Mouse (Mus musculus) limb, embryonic 14.5 days (tissue): ENCODE results near the gene Susd1. TPM values are rescaled to one million over a fixed set of nuclear protein-coding genes. Genes with fewer than 3 reads are reported as not detected.

Experiments used
- ATAC-seq: fragments of 200-750 bp; cut with Nextera tagmentation; 2 replicates; pipeline ENCODE4 v1.8.0; 2017; ENCODE audit warnings: low read depth, moderate number of reproducible peaks, moderate TSS enrichment; ENCODE audit not compliant: low FRiP score
- DNase-seq: peaks from one replicate; pipeline ENCODE4 v3.0.0-alpha.2; 2015; ENCODE audit warnings: low spot score
- H3K27ac ChIP-seq: fragments of 300-500 bp; sonication (generic); replicated peaks from 2 replicates; pipeline ENCODE4 v1.5.1; 2014; ENCODE audit warnings: low read depth, mild to moderate bottlenecking, low read length, moderate library complexity, mixed read lengths
- H3K27me3 ChIP-seq: fragments of 300-500 bp; sonication (generic); 2 replicates; pipeline ENCODE4 v1.6.1; 2014; ENCODE audit warnings: low read length, mixed read lengths; ENCODE audit not compliant: control insufficient read depth, insufficient read depth
- H3K36me3 ChIP-seq: fragments of 300-500 bp; sonication (generic); 2 replicates; pipeline ENCODE4 v1.6.1; 2014; ENCODE audit warnings: mild to moderate bottlenecking, low read length, moderate library complexity, mixed read lengths; ENCODE audit not compliant: control insufficient read depth, insufficient read depth
- H3K4me1 ChIP-seq: fragments of 300-500 bp; sonication (generic); 2 replicates; pipeline ENCODE4 v1.6.1; 2014; ENCODE audit warnings: antibody characterized with exemption, low read length, mixed read lengths; ENCODE audit not compliant: control insufficient read depth, insufficient read depth
- H3K4me2 ChIP-seq: fragments of 300-500 bp; sonication (generic); replicated peaks from 2 replicates; pipeline ENCODE4 v1.6.1; 2014; ENCODE audit warnings: low read depth, mild to moderate bottlenecking, low read length, moderate library complexity; ENCODE audit not compliant: severe bottlenecking
- H3K4me3 ChIP-seq: fragments of 300-500 bp; sonication (generic); replicated peaks from 2 replicates; pipeline ENCODE4 v1.5.1; 2014; ENCODE audit warnings: low read length
- H3K9ac ChIP-seq: fragments of 300-500 bp; sonication (generic); 2 replicates; pipeline ENCODE4 v1.6.1; 2014; ENCODE audit warnings: mild to moderate bottlenecking, low read depth, low read length, moderate library complexity; ENCODE audit not compliant: severe bottlenecking
- H3K9me3 ChIP-seq: fragments of 300-500 bp; sonication (generic); 2 replicates; pipeline ENCODE4 v1.6.1; 2016; ENCODE audit warnings: low read length; ENCODE audit not compliant: control insufficient read depth
- POLR2A ChIP-seq: fragments of 200-500 bp; IDR thresholded peaks from 2 replicates; pipeline ENCODE4 v1.8.0; 2012; ENCODE audit warnings: inconsistent platforms, mild to moderate bottlenecking, moderate library complexity, borderline replicate concordance; ENCODE audit not compliant: insufficient read depth, insufficient read length; ENCODE audit errors: extremely low read depth
- WGBS: fragments of 180-500 bp; shearing (Covaris S2); extraction: QIAGEN DNeasy Blood & Tissue Kit; methylation state at CpG from one replicate; pipeline ENCODE4 v1.1.7; 2014; 5-methylcytosine and 5-hydroxymethylcytosine counted together
- polyA plus RNA-seq, 2 experiments: library from polyadenylated mRNA; depleted of rRNA in 1 of 2; stranded (reverse) in 1 of 2; unstranded in 1 of 2; fragments of >200 nt; fragmentation: Nextera tagmentation in 1 of 2; extraction: Ambion mirVana in 1 of 2; gene quantifications; 2 replicates each; pipeline versions ENCODE4 v1.2.1 to v1.2.3; 2012 to 2014

Susd1 gene
- polyA plus RNA-seq, 2 experiments: 2.3 to 5.6 TPM

GRCm38 (mm10) chr4:59333424-59333895 lies 105.0 kb downstream of the Susd1 start:
- no peak for ATAC-seq
- Histone ChIP-seq H3K9ac (no peak overlapping the region), H3K27ac (no peak overlapping the region), H3K9me3 (no peaks in the 10 kb centered on the region), H3K4me3 (no peak overlapping the region), H3K27me3 (no peaks in the 10 kb centered on the region), H3K4me1 (peaks cover 27% of the 10 kb centered on the region), H3K4me2 (no peak overlapping the region), H3K36me3 (no peaks in the 10 kb centered on the region)
- no peak for TF ChIP-seq POLR2A
- no peak for DNase-seq
- 92% methylated on average over 14 of the region's 14 CpGs for WGBS

DNA sequence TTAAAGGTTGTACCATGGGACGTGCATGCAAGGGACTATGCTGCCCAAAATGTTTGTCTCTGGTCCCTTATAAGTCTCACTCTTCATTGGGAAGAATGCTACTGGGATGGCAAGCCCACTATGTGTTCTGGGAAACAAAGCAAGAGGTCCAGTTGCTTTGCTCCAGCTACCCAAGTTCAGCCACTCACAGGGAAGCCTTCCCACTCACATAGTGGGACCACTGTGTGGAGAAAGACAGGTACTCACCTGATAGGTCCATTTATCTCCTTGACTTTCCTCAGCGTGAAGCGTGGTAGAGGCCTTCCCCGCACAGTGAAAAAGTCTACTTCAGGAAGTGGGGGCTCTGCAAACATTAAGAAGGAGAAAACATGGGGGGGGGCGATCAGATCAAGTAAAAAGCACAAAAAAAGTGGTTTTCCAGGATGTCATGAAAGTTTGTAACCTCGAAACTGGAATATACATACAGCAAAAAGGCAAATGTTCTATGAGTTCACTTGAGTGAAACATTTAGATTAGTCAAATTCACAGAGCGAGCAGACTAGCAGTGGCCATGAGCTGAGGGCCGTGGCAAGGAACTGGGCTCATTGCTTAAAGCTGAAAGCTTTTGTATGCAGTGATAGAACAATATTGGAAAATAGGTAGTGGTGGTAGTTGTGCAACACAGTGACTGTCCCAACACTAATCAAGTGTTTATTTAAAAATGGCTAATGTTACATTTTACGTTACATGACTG lies 105.6 kb downstream of the Susd1 start:
- 92% methylated on average over 9 of the region's 9 CpGs for WGBS
- DNase-seq: no peak

GRCm38 (mm10) chr4:59332089-59332488 lies 106.3 kb downstream of the Susd1 start:
- H3K36me3 ChIP-seq: no peaks in the 10 kb centered on the region
- H3K27ac ChIP-seq: no peak overlapping the region
- no peak for TF ChIP-seq POLR2A
- no peak overlapping the region for H3K9ac ChIP-seq
- H3K27me3 ChIP-seq: no peaks in the 10 kb centered on the region
- no peak overlapping the region for H3K4me2 ChIP-seq
- H3K9me3 ChIP-seq: no peaks in the 10 kb centered on the region
- H3K4me3 ChIP-seq: no peak overlapping the region
- 72% methylated on average over 5 of the region's 5 CpGs for WGBS
- peaks cover 27% of the 10 kb centered on the region for H3K4me1 ChIP-seq
- ATAC-seq (no peak), DNase-seq (no peak)

More for the DNA sequence above, 105.6 kb downstream of the Susd1 start:
- no peak for ATAC-seq
- H3K9ac ChIP-seq: no peak overlapping the region
- no peak overlapping the region for H3K27ac ChIP-seq
- peaks cover 27% of the 10 kb centered on the region for H3K4me1 ChIP-seq
- no peaks in the 10 kb centered on the region for H3K36me3 ChIP-seq
- H3K9me3 ChIP-seq: no peaks in the 10 kb centered on the region
- H3K27me3 ChIP-seq: no peaks in the 10 kb centered on the region
- H3K4me2 ChIP-seq: no peak overlapping the region
- H3K4me3 ChIP-seq: no peak overlapping the region
- TF ChIP-seq POLR2A: no peak

DNA sequence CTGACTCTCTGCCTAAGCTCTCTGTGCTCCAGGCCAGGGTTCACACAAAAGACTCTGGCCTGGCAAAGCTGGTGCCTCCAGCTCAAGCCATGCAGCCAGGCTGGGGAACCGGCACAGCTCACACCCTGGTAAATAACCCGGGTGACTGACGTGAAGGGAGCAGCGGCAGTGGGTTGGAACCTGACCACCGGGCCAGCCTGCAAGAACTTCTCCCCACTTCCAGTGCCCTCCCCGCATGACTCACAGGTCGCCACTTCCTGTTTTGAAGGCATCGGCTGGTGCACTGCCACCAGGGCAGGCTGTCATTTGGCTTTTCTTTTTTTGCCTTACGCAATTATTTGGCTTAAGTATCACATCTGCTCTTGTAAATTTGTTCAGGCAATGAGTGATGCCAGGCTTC lies 106.8 kb downstream of the Susd1 start:
- WGBS: 36% methylated on average over 9 of the region's 9 CpGs
- H3K4me3 ChIP-seq: no peak overlapping the region
- H3K9ac ChIP-seq: no peak overlapping the region
- H3K4me2 ChIP-seq: no peak overlapping the region
- no peaks in the 10 kb centered on the region for H3K9me3 ChIP-seq
- no peak overlapping the region for H3K27ac ChIP-seq
- H3K4me1 ChIP-seq: peaks cover 22% of the 10 kb centered on the region
- ATAC-seq (no peak; the same call in 1 of the 2 replicates), DNase-seq (peak; percentile 25)
- H3K27me3 ChIP-seq: no peaks in the 10 kb centered on the region
- TF ChIP-seq POLR2A: no peak
- no peaks in the 10 kb centered on the region for H3K36me3 ChIP-seq

DNA sequence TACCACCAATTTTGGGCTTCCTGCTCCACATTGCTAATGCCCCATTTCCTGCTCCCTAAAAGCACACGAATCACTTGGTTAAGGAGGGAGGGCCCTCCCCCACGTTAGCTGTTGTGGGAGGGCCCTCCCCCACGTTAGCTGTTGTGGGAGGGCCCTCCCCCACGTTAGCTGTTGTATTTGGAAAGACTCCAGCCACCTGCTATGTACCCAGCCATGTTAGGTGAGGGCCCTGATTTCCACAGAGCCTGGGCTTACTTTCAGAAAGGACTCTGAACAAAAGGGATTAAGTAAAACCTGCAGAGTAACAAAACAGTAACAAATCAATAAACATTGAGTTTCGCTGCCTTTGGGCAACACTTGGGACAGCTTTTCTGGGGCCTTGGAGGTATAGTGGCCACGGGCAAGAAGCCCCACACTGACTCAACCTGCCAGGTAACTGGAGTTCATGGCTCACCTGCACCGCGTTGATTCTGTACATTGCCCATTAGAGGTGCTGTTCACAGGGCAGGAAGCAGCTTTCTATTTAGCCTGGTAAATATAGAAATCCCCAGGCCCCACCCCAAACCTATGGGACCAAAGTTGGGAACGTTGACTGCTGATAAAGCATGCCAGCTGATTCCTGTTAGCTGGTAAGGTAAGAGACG lies 107.3 kb downstream of the Susd1 start:
- Histone ChIP-seq H3K27me3 (no peaks in the 10 kb centered on the region), H3K9ac (no peak overlapping the region), H3K27ac (no peak overlapping the region), H3K4me2 (no peak overlapping the region), H3K9me3 (no peaks in the 10 kb centered on the region), H3K36me3 (no peaks in the 10 kb centered on the region), H3K4me3 (no peak overlapping the region), H3K4me1 (peaks cover 16% of the 10 kb centered on the region)
- 27% methylated on average over 10 of the region's 10 CpGs for WGBS
- TF ChIP-seq POLR2A: no peak
- DNase-seq (no peak), ATAC-seq (no peak)
